Mouse (Mus musculus): ENCODE data around the gene Olfr1090.

The Olfr1090 gene

GRCm38 (mm10) chr2:86758893-86759292, at the start of gene Olfr1090:
TSS of gene Olfr1090 (minus strand) at chr2:86758993.
- DNase-seq (ENCODE audit: low spot score) = no peak

- DNase-seq (ENCODE audit: low spot score) = no peak
Measured at GRCm38 (mm10) chr2:86782179-86782578, 23.4 kb upstream of the Olfr1090 start, which contains the start of gene Olfr1093. TSS of gene Olfr1093 (plus strand) at chr2:86782479.

- no peak for DNase-seq (ENCODE audit: low spot score)
Measured at GRCm38 (mm10) chr2:86761050-86761449, 2.3 kb upstream of the Olfr1090 start.

GRCm38 (mm10) chr2:86733601-86734000, 25.2 kb downstream of the Olfr1090 start, which contains the start of gene Olfr1089:
TSS of gene Olfr1089 (minus strand) at chr2:86733701.
- no peak for DNase-seq (ENCODE audit: low spot score)

Data from retina, embryonic 14.5 days (tissue).